Mouse (Mus musculus) layer of hippocampus, postnatal 10 days (tissue): ENCODE results near the gene Gm5538. TPM values are rescaled to one million over a fixed set of nuclear protein-coding genes. Genes with fewer than 3 reads are reported as not detected.

Source experiments
- DNase-seq, 2 experiments: peaks; one replicate each; pipeline ENCODE4 v3.0.0; 2021; ENCODE audit warnings: low spot score in 2 of 2
- long read RNA-seq: library from polyadenylated mRNA; stranded (forward); transcript quantifications from one replicate; pipeline ENCODE4 v2.0.0, GENCODE M21; 2023
- total RNA-seq, 2 experiments: library from RNA; stranded (reverse); gene quantifications; 2 replicates each; pipeline ENCODE4 v1.2.3; 2021

Gm5538 gene
- not detected for total RNA-seq
- long read RNA-seq, result 0 reads

- no peak for DNase-seq
Measured at GRCm38 (mm10) chr3:59729490-59729889, at the start of gene Gm5538. Gene Gm5538 (plus strand): TSS chr3:59729790.

GRCm38 (mm10) chr3:59697391-59697790 lies 32.2 kb upstream of the Gm5538 start:
- no peak for DNase-seq

GRCm38 (mm10) chr3:59702614-59703110 lies 26.9 kb upstream of the Gm5538 start:
- DNase-seq, result no peak

- DNase-seq, result no peak
Measured at GRCm38 (mm10) chr3:59739866-59740265, 10.3 kb downstream of the Gm5538 start.

- DNase-seq, result no peak
Measured at GRCm38 (mm10) chr3:59744181-59744580, 14.6 kb downstream of the Gm5538 start.

Other genes with a start within 250 kb of the Gm5538 start
- gene Gm8298, start 131.3 kb downstream of the Gm5538 start, total RNA-seq, result not detected
- not detected for gene C130079G13Rik, start 195.4 kb downstream of the Gm5538 start, total RNA-seq